Mouse (Mus musculus) retina, embryonic 14.5 days (tissue): ENCODE data around the gene Tmcc3.

ENCODE experiments used
- DNase-seq: peaks from one replicate; pipeline ENCODE4 v3.0.0-alpha.2; 2015; ENCODE audit warnings: low spot score

Tmcc3 gene

DNA sequence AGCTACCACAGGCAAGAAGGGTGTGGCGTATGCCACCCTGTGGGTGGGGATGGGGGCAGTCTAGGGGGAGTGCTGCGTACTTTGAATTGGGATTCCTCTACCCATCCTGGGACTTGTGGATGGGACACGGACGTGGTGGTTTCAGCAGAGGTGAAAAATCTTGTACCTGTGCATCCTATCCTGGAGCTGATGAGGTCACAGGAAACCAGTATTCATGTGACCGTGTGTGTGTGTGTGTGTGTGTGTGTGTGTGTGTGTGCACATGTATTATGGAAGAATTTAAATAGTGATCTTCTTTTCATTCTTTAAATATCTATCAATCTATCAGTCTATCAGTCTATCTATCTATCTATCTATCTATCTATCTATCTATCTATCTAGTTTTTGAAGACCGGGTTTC lies 239.8 kb downstream of the Tmcc3 start:
- DNase-seq, result no peak

DNA sequence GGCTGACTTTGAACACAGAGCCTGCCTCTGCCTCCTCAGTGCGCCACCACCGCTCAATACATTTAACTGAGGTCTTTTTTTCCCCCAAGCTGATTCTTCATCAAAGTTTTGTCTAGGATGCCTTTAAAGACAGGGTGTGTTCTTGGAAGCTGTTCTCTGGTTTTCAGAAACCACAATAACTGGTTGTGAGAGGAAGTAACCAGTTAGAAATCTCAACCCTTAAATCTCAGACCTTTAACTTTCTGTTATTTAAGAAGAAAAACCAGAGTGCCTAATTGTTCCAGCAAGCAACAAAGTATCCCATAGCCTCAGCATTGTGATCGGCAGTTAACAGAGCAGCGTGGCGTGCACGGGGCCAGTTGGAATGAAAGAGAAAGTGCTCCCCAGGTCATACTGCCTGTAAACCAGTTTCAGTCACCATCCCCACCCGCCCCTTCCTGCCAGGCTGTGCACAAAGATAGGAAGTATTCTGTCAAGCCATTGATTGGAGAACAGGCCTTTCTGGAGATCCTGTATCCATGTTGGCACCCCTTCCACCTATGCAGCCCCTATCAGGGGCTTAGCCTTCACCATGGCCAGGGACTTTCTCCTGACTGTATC lies 240.3 kb downstream of the Tmcc3 start:
- no peak for DNase-seq

DNA sequence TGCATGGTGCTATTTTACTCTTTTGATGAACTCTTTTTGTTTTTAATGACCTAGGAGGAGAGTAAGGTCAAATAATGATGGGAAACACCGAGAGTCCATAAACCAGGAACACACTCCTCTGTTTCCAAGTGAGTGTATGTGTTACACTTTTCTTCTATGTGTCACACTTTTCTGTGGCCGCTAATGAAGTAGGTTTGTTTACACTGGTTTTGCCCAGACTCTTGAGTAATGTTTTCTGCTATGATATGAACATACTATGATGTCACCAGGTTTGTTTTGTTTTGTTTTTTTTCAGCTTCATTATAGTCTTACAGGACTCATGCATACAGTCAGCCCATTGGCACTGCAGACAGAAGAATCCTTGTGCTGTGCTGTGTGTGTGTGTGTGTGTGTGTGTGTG lies 243.6 kb downstream of the Tmcc3 start:
- no peak for DNase-seq

DNA sequence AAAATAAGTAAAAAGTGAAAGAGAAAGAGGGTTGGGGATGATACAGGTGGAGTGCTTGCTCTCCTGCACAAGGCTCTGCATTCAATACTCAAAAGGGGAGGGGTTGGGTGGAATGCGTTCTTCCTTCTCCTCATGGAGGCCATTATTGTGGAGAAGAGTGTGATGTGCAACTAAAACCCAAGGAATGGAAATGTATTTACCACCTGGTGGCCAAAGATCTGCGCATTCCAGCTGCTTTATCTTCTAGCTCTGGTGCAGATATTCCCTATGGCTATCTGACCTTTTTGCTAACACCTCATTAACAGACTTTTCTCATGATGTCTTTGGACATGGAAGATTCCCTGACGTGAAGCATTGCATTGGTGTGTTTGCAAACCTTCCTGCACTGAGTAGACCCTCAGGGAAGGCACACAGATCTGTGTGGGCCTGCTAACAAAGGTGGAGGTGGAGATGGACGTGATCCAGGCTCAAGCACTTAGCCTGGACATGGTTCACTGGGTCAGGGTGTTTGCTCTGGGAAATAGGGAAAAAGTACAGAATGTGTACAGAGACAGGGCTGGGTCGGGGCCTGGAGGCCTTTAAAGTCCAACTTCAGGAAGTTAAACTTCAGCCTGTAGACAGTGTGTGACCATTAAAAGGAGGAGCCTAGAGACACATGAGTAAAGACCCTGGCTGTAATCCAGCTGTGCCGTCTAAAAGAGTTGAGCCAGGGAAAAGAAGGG lies 245.8 kb downstream of the Tmcc3 start:
- no peak for DNase-seq

DNA sequence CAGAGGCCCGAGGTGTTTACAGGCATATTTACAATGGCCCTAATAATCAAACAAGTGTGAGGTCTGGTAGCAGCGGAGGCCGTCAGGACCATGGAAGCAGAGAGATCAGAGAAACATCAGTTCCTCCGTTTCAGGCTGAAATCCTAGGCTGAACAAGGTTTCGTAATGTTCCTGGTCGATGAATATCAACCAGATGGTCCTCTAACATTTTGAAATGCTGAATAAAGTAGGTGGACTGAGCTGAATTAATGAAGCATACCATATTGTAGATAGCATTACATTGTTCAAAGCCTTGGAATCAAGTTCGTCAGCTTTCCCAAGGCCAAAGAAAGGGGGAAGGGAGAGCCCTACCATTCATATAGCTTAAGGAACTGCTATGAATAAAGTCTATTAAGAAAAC lies 247.1 kb downstream of the Tmcc3 start:
- no peak for DNase-seq

DNA sequence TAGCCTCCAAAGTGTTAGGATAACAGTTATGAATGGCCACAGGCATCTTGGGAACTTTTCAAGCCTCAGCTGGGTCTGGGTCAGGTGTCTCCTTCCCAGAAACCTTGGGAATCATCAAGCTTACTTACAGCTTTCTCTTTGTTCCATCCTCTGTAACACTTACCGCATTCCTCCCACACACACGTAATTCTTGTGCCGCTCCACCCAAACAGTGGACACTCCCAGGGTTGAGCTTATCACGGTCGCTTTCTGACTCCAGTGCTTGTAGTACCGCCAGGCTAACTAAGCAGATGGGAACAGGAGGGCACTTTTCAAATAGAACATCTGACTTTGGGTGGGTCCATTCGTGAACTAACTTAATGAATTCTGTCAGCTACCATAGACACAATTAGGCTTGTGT lies 249.6 kb downstream of the Tmcc3 start:
- DNase-seq, result no peak

DNA sequence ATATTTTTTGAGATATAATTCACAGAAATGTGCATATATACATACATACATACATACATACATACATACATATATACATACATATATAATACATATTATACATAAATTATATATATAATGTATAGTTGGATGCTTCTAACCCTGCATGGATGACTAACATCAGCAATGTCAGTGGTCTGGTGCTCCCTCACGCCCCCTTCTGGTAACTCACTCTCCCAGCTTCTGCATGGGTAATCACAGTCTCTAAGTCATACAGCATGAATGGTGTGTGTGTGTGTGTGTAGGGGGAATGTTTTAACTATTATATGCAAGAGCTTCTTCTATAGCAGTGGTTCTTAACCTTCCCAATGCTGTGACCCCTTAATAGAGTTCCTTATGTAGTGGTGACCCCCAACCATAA lies 250.4 kb downstream of the Tmcc3 start:
- DNase-seq, result peak; percentile 76

DNA sequence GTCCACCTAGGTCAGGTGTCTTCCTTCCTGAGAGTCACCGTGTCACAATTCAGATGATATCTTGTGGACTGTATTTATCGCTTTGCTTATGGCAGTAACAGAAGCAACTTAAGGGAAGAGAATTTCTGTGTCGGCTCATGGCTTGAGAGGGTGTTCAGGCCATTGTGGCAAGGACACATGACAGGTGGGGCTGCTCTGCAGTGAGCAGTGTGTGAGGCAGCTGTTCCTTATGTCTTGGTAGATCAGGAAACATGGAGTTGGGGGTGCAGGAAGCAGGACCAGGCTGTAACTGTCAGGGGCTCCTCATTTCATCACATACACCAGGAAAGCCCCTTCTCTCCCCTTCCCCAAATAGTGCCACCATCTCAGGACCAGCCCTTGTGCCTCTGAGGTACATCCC lies 251.2 kb downstream of the Tmcc3 start:
- no peak for DNase-seq

DNA sequence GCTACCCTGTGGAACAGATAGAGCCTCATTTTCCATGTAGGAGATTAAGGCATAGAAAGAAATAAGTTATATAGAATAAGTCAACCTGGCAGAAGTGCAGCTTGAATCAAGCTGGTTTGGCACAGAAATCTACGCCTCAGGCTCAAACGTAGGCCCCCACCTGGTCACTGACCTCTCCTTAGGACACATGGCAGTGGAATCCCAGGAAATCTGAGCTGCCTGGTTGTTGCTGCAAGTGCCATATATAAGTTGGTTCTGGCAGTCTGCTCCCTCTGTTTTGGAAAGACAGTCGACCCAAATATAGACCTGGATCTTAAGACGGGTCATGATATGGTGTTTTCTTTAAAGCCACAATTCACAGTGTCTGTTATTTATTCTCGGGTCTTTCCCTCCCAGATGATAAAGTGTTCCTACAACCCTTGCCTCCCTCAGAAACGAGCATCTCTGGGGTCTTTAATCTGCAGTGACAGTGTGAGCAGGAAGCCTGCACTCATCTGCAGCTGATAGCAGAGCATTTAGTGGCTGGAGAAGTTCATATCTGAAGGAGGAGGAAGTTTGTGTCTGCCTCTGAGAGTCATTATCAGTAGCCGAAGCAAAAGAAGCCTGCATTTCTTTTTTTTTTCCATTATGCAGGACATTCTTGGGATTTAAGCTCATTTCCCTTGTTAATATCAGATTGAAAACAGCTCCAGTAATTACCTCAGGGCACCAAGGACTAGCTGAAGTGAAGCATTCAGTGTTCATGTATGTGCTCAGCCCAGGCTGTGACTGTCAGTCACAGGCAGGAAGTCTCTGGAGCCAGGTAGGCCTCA lies 253.9 kb downstream of the Tmcc3 start:
- DNase-seq, result no peak

DNA sequence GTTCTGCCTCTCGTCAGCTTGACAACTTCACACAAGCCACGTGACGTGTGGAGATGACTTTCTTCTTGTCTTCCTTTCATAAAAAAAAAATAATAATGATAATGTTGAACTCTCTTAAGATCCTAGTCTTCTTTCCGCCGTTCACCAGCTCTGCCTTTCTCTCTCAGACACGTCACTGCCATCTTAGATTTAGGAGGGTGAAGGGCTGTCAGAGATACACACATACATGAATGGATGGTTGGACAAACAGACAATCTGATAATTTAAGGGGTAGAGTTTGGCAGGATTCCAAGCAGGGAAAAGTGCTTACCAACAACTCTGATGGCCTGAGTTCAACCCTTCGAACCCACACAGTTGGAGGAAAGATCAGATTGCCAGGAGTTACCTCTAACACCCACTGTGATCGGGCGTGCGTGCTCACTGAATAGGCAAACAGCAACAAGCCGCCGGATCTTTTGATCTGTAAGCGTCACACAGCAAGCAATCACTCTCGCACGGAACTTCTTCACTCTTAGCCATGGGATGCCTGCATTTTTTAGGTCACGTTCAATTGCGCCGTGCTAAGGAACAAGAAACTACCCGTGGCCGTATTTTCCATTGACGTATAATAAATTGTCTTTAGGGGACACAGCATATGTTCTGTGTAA lies 254.6 kb downstream of the Tmcc3 start:
- no peak for DNase-seq

DNA sequence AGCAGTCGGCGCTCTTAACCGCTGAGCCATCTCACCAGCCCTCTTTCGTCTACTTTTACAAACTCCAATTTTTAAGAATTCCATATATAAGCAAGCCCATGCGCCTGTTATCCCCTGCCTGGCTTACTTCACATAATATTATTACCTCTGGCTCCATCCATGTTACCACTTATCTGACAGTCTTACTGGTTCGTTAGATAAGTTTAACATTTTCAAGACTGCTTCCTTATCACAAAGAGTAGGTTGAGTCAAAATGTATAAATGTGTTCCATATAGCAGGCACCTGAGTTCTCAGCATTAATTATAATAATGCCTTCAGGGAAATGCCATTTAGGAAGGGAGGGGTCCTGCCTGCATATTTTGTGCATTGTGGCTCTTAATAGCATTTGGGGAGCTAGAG lies 255.5 kb downstream of the Tmcc3 start:
- no peak for DNase-seq

DNA sequence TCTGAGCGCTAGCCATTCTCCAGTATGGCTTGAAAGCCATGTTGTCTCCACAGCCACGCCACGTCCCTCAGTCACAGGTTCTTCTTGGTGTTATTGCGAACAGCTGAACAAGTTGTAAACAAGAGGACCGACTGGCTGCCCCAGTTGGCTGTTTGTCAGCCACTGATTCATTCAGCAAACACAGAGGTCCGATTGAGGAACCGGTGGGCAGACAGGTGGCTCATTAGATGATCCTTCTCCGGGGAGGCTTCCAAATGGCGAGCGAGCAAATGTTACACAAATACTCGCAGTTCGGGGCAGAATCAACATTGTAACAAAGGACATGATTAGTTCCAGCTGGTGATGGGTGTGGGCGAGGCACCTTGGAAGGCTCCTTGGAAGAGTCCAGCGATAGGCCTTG lies 256.2 kb downstream of the Tmcc3 start:
- no peak for DNase-seq

DNA sequence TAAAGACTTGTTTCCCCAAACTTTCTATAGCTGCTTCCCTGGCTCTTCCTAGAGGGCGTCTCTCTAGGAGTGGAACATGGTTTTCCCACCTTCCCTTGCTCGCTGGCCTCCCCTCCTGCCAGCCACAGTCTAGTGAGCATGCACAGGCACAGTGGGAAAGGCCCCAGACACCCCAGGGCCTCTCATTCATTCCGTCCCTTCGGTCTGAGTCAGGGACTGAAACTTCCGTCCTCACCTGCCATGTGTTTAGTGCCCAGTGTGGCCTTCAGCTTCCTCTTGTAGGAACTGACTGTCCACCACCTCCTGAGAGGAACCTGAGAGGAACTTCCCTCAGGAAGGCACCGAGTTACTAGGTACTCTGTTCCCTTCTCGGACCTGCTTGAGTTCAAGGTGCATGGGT lies 257.1 kb downstream of the Tmcc3 start:
- no peak for DNase-seq

DNA sequence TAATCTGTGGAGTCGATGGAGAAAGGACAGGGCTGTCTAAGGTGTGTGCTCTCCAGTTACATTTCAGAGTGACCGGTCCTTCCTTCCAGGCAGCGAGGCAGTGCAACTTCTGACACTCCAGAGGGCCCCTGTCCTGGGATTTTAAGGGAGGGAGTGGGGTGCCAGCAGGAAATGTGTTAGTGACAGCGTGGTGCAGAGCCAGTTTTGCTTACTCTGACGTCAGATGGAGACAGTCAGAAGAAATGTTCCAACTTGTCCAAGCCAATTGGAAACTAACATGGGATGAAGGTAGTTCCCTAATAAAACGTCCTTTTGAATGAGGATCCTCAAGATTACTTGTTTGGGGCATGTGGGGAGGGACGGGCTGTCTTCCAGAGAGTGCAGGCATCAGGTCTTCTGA lies 258.0 kb downstream of the Tmcc3 start:
- DNase-seq, result no peak

DNA sequence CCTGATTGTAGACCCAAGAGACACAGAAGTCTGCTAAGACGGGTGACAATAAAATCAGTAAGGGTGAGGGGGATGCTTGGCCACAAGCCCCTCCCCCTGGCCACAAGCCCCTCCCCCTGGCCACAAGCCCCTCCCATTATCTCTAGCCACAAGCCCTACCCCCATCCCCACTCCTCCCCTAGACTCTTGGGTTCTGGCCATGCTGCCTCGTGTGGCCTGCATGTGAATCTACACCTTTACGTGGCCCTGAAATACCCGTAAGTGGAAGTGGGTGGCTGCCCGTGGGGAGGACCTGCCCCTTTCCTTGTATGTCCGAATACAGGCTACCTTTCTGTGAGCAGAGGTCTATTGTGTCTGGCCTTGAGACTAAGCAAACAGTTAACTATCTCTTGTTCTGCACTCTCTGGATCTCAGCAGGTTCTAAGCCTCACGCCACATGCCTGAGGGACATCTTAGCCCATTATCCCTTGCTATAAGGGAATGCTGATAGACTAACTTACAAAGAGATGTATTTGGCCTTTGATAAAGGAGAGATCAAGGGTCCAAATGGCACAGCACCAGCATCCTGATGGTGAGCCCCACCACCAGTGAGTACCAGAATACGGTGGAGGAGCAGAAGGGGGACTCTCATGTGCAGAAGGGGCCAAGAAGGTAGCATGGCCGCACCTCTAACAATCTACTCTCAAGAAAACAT lies 260.3 kb downstream of the Tmcc3 start:
- DNase-seq, result no peak

DNA sequence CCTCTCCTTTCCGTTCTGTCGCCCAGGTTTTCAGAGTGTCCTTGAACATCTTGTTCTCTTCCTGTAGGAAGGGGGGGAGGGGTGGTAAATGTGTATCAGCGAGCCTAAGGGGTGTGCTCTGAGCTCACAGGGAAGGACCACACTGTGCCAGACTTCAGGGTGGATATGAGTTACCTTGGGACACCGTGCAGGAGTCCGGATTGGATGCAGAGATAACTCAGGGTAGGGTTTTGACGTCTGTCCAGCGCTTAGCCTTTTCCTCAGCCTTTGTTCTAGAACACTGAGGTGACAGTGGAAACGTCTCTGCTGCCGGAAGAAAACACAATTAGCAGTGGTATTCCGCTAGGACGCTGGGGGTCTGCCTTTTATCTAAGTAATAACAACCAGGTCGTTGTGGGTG lies 261.0 kb downstream of the Tmcc3 start:
- no peak for DNase-seq

DNA sequence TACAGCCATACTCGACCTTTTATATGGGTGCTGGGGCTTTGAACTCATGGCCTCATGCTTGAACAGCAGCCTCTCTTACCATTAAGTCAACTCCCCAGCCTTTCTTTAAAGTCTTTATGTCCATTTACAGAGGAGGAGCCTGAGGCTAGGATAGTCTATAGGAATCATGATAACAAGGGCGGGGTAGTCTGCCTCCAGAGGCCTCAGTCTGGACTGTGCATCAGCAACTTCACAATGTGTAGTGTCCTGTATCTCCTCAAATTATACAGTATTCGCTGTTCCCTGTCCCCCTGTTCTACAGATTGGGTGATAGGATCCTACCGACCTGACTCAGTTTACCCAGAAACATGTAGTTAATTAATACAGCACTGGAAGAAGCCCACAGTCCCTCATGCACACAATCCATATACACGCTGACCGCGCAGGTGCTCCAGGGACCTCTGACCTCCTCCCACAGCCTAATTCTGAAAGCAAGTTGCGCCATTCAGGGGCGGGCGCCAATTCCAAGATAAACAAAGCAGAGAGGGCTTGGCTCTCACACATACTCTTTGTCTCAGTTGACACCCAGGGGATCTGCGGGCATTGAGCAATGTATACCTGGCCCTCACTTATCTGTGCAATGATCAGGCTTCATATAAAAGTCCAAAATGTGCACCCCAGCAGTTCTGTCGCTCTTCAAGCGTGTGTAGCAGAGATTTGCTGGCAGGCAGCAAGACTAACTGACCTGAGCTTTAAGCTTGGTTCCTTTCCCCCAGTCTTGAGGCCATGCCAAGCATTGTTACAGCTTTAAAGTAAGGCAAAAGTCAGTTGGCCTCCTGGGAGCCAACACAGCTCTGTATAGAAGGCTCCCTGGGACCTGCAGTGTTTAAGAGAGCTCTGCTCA lies 262.9 kb downstream of the Tmcc3 start:
- no peak for DNase-seq

DNA sequence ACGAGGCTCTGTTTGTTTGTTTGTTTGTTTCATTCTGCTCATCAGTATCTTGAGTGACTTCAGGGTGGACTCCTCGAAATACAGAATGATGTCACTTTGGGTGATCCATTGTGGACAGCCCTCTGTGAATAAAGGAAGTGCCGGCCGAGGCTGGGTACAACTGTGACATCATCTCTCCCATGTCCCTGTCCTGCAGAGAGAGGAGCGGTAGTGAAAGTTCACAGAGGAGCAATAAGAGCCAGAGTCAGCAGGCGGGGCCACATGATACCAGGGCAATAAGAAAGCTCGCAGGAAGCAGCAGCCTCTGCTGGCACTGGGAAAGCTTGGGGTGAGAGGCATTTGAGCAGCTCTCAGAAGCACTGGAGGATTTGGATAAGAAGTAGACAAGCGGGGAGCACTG lies 264.2 kb downstream of the Tmcc3 start:
- no peak for DNase-seq

DNA sequence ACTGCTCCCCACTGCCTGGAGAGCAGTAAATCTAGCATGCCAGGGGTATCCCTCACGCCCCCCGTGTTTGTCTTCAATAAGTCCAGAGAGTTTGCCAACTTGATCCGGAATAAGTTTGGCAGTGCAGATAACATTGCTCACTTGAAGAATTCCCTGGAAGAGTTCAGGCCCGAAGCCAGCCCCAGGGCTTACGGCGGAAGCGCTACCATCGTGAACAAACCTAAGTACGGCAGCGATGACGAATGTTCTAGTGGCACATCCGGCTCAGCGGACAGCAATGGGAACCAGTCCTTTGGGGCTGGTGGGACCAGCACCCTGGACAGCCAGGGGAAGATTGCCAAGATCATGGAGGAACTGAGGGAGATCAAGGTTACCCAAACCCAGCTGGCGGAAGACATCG lies 267.1 kb downstream of the Tmcc3 start:
- no peak for DNase-seq

DNA sequence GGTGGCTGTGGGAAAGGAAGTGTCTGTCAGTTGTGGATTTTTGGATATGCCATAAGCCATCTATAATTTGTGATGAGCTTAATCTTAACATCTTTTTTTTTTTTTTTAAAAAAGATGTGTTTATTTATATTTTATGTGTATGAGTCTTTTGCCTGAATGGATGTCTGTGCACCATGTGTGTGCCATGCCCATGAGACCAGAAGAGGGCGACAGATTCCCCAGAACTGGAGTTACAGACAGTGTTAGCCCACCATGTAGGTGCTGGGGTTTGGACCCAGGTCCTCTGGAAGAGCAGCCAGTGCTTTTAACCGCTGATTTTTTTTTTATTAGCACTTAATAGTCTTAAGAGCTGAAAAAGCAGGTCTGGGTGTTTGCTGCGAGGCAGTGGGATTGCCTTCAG lies 269.6 kb downstream of the Tmcc3 start:
- no peak for DNase-seq

DNA sequence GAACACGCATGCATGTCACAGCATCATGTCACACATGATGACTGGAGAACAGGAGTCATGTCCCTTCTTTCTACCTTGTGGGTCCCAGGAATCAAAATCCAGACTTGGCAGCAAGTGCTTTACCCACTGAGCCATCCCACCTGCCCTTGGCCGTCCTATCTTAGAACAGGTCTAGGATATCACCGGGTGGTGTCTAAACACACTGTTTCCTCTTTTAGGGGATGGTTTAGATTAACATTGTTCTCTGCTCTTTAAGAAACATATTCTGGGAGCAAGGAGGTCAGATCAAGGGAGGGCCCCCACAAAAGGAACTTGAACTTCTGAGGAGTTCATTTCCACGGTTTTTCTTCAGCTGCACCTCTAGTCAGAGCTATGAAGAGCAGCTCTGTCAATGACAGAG lies 272.0 kb downstream of the Tmcc3 start:
- DNase-seq, result no peak
